Mouse (Mus musculus): ENCODE results near the gene B3galt4. TPM values are rescaled to one million over a fixed set of nuclear protein-coding genes. Genes with fewer than 3 reads are reported as not detected.
"Not testable (repeated sequence)": the region's sequence is repeated elsewhere in the genome, so short reads cannot be mapped to it uniquely, and the experiment has no call there.

B3galt4 gene
- polyA plus RNA-seq, 1 experiment from 2014 or later: 3.9 TPM

DNA sequence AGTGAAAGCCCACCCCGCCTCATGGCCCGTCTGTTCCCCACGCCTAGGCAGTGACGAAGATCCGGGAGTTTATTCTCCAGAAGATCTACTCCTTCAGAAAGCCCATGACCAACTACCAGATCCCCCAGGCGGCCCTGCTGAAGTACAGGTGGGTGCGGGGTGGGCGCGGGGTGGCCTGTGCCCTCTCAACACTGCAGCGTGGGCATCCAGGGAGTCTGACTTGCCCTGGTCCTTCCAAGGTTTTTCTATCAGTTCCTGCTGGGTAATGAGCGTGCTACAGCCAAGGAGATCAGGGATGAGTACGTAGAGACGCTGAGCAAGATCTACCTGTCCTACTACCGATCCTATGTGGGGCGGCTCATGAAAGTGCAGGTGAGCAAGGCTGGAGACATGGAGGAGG lies 8.7 kb upstream of the B3galt4 start:
- H3K36me3 ChIP-seq: peaks cover 69% of the 10 kb centered on the region

DNA sequence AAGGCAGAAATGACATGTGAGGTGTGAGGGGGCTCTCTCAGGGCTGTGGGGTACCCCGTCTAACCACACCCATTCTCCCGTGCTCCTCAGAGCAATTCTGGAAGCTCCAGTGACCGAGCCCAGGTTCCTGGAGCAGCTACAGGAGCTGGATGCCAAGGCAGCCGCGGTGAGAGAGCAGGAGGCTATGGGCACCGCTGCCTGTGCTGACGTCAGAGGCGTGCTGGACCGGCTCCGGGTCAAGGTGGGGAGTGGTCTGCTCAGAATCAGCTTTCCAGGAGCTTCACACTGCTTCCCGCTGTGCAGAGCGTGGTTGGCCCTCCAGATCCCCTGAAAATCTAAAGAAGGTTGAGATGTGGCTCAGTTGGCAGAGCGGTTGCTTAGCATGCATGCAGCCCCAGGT lies 7.8 kb upstream of the B3galt4 start:
- Histone ChIP-seq H3K4me1 (peaks cover 21% of the 10 kb centered on the region), H3K36me3 (peaks cover 70% of the 10 kb centered on the region), H3K9me3 (replicated peaks) (no peaks in the 10 kb centered on the region), H3K27ac (no peak overlapping the region), H3K27me3 (ENCODE audit: low read depth, poor library complexity, severe bottlenecking) (no peaks in the 10 kb centered on the region), H3K4me3 (no peak overlapping the region)
- 93% methylated on average over 13 of the region's 13 CpGs for WGBS
- DNase-seq (ENCODE audit: low spot score): no peak

More for the DNA sequence above, 8.7 kb upstream of the B3galt4 start:
- Histone ChIP-seq H3K27ac (no peak overlapping the region), H3K27me3 (ENCODE audit: low read depth, poor library complexity, severe bottlenecking) (no peaks in the 10 kb centered on the region), H3K4me1 (peaks cover 15% of the 10 kb centered on the region), H3K9me3 (replicated peaks) (no peaks in the 10 kb centered on the region), H3K4me3 (no peak overlapping the region)
- WGBS: 92% methylated on average over 15 of the region's 15 CpGs
- no peak for DNase-seq (ENCODE audit: low spot score)

DNA sequence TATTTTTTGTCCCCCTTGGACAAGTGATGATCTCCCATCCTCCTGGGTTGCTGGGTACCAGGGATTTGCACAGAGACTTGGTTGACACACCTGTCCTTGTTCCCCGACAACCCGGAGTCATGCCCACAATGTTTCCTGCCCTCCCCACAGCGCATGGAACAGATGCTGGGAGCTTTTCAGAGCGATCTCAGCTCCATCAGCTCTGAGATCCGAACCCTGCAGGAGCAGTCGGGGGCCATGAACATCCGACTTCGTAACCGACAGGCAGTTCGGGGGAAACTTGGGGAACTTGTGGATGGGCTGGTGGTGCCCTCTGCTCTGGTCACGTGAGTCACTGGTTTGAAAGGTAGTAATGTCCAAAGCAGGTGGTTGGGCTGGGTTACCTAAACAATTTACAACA lies 7.2 kb upstream of the B3galt4 start:
- 95% methylated on average over 11 of the region's 11 CpGs for WGBS
- H3K27me3 ChIP-seq (ENCODE audit: low read depth, poor library complexity, severe bottlenecking): no peaks in the 10 kb centered on the region
- H3K27ac ChIP-seq: no peak overlapping the region
- H3K9me3 ChIP-seq (replicated peaks): no peaks in the 10 kb centered on the region
- H3K4me1 ChIP-seq: peaks cover 28% of the 10 kb centered on the region
- peaks cover 70% of the 10 kb centered on the region for H3K36me3 ChIP-seq
- DNase-seq (ENCODE audit: low spot score): no peak
- H3K4me3 ChIP-seq: no peak overlapping the region; the same call in 1 of the 2 replicates

DNA sequence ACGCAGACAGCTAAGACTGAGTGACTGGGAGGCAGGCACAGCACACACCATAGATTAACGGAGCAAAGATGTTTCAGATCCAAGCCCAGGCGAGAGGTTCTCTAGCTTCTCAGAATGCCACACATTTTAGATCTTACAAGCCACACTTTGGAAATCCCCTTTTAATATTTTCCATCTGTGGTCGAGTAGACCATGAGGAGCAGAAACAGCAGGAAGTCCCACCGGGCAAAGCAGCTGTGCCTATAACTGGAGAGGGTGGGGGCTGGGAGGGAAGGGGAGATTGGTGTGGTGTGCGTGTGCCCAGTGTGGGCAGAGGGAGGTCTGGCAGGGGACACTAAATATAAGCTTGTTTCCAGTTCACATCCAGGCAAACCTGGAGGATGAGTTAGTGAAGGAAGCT lies 6.2 kb upstream of the B3galt4 start:
- WGBS: 80% methylated on average over 6 of the region's 6 CpGs
- H3K27ac ChIP-seq: no peak overlapping the region
- H3K4me3 ChIP-seq: no peak overlapping the region
- peaks cover 70% of the 10 kb centered on the region for H3K36me3 ChIP-seq
- peaks cover 37% of the 10 kb centered on the region for H3K4me1 ChIP-seq
- DNase-seq (ENCODE audit: low spot score): no peak
- H3K9me3 ChIP-seq (replicated peaks): no peaks in the 10 kb centered on the region
- H3K27me3 ChIP-seq (ENCODE audit: low read depth, poor library complexity, severe bottlenecking): no peaks in the 10 kb centered on the region

DNA sequence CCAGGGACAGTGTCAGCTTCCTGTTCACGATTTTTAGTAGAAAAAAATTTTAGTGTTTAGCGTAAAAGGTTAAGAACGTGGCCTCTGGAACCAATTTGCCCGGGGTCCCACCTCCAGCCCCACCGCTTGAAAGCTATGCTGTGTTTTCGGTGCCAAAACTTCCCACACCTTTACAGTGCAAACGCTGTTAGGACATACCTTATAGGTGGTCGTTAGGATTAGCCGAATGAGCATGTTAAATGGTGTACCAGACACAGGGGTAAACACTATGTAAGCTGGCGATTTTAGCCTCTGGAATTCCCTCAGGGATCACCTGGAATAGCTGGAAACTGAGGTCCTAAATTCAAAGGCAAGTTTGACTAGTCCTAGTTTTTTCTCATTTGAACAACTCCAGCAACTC lies 5.0 kb upstream of the B3galt4 start:
- Histone ChIP-seq H3K4me3 (peak overlapping the region; percentile 99), H3K27me3 (ENCODE audit: low read depth, poor library complexity, severe bottlenecking) (no peaks in the 10 kb centered on the region), H3K9me3 (replicated peaks) (no peaks in the 10 kb centered on the region), H3K4me1 (peaks cover 49% of the 10 kb centered on the region), H3K36me3 (peaks cover 70% of the 10 kb centered on the region), H3K27ac (peak overlapping the region; percentile 98)
- WGBS: 8% methylated on average over 10 of the region's 10 CpGs
- no peak for DNase-seq (ENCODE audit: low spot score)

DNA sequence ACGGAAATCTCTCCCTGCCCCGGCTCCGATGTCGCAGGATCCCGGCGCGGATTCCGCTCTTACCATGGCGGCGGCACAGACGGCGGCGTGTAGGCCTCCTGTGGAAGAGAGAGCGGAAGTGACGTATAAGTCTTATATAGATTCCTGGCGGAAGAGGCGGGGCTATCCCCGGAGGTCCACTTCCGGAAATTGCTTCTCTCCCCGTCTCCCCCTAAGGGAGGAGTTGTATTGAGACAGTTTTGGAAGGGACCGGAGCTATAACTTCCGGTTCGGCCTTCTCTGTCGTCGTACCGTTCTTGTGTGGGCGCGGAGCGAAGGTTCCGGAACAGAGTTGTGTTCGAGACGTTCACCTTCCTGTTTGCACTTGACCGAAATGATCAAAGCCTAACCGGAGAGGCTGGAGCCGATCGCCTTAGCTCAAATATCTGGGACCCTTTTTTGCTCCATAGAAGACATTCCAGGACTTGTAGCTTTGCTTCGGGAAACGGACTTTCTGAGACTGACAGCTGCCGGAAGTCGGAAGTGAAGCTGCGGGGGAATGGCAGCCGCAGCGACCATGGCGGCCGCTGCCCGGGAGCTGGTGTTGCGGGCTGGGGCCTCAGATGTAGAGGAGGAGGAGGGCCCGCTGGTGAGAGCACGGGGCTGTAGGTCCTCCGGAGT lies 4.4 kb upstream of the B3galt4 start, which contains the start of the genes Vps52 and Rps18:
TSS of gene Vps52 (plus strand) at position 258 of the 660 bp plus-strand sequence.
TSS of gene Rps18 (minus strand) at position 447 of the 660 bp plus-strand sequence.
- DNase-seq (ENCODE audit: low spot score): peak; percentile 96
- Histone ChIP-seq H3K9me3 (replicated peaks) (no peaks in the 10 kb centered on the region), H3K36me3 (peaks cover 69% of the 10 kb centered on the region), H3K4me3 (peak within 1 kb of the TSS; percentile 99), H3K27ac (peak within 1 kb of the TSS; percentile 98), H3K4me1 (peaks cover 55% of the 10 kb centered on the region), H3K27me3 (ENCODE audit: low read depth, poor library complexity, severe bottlenecking) (no peaks in the 10 kb centered on the region)
- WGBS: under 1% methylated on average over 50 of the region's 50 CpGs

DNA sequence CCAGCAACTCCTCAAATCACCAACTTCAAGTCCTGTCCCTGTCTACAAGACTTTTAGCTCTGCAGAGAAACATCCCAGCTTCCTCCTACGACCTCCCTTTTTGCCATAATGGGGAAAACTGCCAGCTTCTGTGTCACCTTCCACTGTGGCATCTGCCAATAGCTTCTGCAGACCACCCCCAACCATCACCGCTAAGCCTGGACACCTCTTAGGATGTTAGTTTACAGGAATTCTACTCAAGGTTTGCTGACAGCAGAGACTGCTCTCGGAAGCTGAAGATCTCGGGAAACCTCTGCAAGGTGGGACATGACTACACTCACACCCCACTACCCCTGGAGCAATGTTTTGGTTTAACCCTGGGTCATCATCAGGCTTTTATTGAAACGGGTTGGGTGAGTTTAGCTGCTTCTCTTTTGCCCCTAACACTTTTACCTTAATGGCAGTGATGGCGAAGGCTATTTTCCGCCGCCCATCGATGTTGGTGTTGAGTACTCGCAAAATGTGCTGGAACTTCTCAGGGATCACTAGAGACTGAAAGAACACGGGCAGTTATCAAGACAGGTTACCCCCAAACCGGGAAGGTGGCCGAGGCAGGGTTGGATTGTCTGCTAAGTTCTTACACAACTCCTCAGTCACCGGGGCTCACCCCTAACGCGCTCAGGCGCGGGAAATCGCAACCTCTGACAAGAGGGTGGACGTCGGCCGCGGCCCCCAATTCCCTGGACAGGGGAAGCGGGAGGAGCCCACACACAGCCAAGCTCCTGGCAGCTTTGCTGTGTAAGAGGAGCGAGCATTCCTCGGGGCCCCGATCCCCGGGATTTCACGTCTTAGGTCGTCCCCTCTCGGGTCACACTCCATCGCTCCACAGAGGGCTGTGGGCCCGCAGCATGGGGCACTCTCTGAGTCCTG lies 3.6 kb upstream of the B3galt4 start:
- 1% methylated on average over 33 of the region's 33 CpGs for WGBS
- peaks cover 63% of the 10 kb centered on the region for H3K4me1 ChIP-seq
- no peak for DNase-seq (ENCODE audit: low spot score)

DNA sequence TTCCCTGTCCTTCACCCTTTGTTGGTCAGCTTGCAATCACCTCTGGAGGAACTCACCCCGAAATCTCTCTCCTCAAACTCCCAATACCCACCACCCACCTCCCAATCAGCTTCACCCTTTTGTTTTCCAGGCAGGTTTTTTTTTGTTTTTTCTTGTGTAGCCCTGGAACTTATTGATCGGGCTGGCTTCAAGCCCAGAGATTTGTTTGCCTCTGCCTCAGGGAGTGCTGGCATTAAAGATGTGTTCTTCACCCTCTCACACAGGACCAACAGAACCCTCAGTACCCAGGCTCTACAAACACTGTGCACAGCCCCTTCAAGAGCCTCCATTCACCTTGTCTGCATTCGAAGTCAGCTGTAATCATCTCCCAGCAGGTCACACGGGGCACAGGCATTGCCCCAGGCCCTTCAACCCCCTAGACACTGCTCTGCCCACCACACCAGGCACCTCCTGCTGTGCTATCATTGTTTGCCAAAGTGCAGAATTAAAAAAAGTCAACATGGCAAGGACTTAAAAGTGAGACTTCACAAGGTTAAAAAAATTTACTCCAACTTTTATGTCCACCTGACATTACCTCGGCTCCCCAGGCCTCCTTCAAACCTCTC lies 2.8 kb upstream of the B3galt4 start:
- peak overlapping the region; percentile 99 for H3K4me3 ChIP-seq
- peaks cover 66% of the 10 kb centered on the region for H3K4me1 ChIP-seq
- WGBS: 46% methylated on average over 5 of the region's 5 CpGs
- peaks cover 69% of the 10 kb centered on the region for H3K36me3 ChIP-seq
- H3K9me3 ChIP-seq (replicated peaks): no peaks in the 10 kb centered on the region
- peak overlapping the region; percentile 98 for H3K27ac ChIP-seq
- H3K27me3 ChIP-seq (ENCODE audit: low read depth, poor library complexity, severe bottlenecking): no peaks in the 10 kb centered on the region
- DNase-seq (ENCODE audit: low spot score): no peak

More for the DNA sequence above, 3.6 kb upstream of the B3galt4 start:
- Histone ChIP-seq H3K27me3 (ENCODE audit: low read depth, poor library complexity, severe bottlenecking) (no peaks in the 10 kb centered on the region), H3K4me3 (peak overlapping the region; percentile 99), H3K27ac (peak overlapping the region; percentile 98), H3K36me3 (peaks cover 69% of the 10 kb centered on the region), H3K9me3 (replicated peaks) (no peaks in the 10 kb centered on the region)

DNA sequence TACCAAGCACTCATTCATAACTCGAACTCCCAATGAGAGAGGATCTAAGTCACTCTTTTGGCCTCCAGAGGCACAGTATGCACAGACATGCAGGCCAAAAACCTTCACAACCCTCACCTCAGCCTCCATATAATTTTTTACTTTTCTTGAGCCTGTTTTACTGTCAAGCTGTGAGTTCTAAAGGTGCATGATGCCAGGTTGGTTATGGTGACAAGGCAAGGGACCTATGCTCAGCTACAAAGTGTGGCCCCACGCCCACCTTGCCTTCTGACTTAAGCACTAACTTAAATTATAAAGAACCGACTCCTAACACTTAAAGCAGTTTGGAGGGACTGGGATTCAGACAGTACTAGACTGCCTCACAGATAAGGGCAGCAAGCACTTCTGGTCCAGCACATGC lies 2.0 kb upstream of the B3galt4 start:
- Histone ChIP-seq H3K4me1 (peaks cover 66% of the 10 kb centered on the region), H3K9me3 (replicated peaks) (no peaks in the 10 kb centered on the region), H3K27me3 (ENCODE audit: low read depth, poor library complexity, severe bottlenecking) (no peaks in the 10 kb centered on the region), H3K27ac (no peak overlapping the region), H3K36me3 (peaks cover 69% of the 10 kb centered on the region), H3K4me3 (peak overlapping the region; percentile 99)
- 77% methylated on average over 3 of the region's 3 CpGs for WGBS
- no peak for DNase-seq (ENCODE audit: low spot score)

DNA sequence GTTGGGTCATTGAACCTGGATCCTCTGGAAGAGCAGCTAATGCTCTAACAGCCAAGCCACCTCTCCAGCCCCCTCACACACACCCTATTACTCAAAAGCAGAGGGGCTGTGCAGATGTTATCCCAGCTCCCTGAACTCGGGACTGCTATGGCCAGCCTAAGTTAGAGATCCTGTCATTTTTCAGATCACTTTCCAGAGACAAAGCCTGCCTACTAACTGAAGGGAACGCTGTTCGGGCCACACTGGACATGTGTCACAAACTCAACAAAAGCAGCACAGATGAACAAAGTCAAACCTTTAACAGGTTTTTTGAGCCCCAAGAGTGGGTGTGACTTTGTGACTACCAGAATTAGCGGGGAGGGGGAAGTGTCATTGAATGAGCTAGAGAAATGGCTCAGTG lies 1.6 kb upstream of the B3galt4 start:
- peak overlapping the region; percentile 99 for H3K4me3 ChIP-seq
- 84% methylated on average over 4 of the region's 4 CpGs for WGBS
- H3K27ac ChIP-seq: no peak overlapping the region
- H3K36me3 ChIP-seq: peaks cover 69% of the 10 kb centered on the region
- H3K9me3 ChIP-seq (replicated peaks): no peaks in the 10 kb centered on the region
- no peak for DNase-seq (ENCODE audit: low spot score)
- H3K27me3 ChIP-seq (ENCODE audit: low read depth, poor library complexity, severe bottlenecking): no peaks in the 10 kb centered on the region
- peaks cover 66% of the 10 kb centered on the region for H3K4me1 ChIP-seq

DNA sequence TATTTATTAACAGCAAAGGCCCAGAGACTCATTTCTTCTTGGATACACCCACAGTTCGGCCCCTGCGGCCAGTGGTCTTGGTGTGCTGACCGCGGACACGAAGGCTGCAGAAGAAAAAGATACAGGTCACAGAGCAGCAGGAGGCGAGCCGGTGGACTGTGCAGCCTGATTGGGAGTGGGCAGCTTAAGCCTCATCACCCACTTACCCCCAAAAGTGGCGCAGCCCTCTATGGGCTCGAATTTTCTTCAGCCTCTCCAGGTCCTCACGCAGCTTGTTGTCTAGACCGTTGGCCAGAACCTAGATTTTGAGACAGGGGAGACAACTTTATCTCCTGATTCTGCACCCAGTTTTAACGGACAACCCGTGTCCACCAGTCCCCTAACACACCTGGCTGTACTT lies 727 bp upstream of the B3galt4 start:
- Histone ChIP-seq H3K4me1 (peaks cover 59% of the 10 kb centered on the region), H3K4me3 (peak overlapping the region; percentile 99), H3K36me3 (peaks cover 76% of the 10 kb centered on the region)
- not testable (repeated sequence) for H3K27me3 ChIP-seq (ENCODE audit: low read depth, poor library complexity, severe bottlenecking); H3K27ac ChIP-seq; H3K9me3 ChIP-seq (replicated peaks); DNase-seq (ENCODE audit: low spot score)
- WGBS: 80% methylated on average over 13 of the region's 13 CpGs

DNA sequence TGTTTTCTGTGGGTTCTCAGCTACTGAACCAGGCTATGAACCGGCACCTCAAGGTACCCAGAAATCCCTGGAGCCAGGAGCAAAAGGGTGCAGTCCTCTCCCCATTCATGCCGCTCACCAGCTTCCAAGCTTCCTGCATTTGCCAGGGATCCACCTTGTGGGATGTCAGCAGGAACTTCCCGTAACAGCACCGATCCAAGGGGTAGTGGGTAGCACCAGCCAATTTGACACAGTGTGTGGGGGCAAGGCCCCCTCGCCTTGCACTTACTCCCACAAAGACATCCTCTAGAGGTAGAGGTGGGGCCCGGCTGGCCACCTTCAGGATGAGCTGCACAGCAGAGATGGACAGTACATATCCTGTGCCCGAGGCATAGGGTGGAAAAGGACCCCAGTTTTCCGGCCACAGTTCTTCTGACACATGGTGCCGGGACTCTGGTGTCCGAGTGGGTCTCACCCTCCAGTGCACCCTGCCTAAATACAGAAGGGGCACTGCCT lies 1.1 kb downstream of the B3galt4 start:
- 76% methylated on average over 10 of the region's 10 CpGs for WGBS
- no peaks in the 10 kb centered on the region for H3K27me3 ChIP-seq (ENCODE audit: low read depth, poor library complexity, severe bottlenecking)
- no peak for DNase-seq (ENCODE audit: low spot score)

More for the DNA sequence above, 1.1 kb downstream of the B3galt4 start:
- peaks cover 51% of the 10 kb centered on the region for H3K4me1 ChIP-seq
- H3K27ac ChIP-seq: peak overlapping the region; percentile 88; the same call in 1 of the 2 replicates
- H3K9me3 ChIP-seq (replicated peaks): no peaks in the 10 kb centered on the region
- H3K36me3 ChIP-seq: peaks cover 93% of the 10 kb centered on the region
- peak overlapping the region; percentile 99 for H3K4me3 ChIP-seq
